Mouse (Mus musculus) testis, adult 2 months (tissue): ENCODE measurements around the gene Wdr59.

Experiments used
- CTCF ChIP-seq: fragments of 200-500 bp; IDR thresholded peaks from 2 replicates; pipeline ENCODE4 v1.5.1; 2012; ENCODE audit warnings: low read depth, mild to moderate bottlenecking, inconsistent platforms, low read length, moderate library complexity; ENCODE audit not compliant: control insufficient read depth, insufficient read depth, insufficient replicate concordance
- POLR2A ChIP-seq: fragments of 200-500 bp; IDR thresholded peaks from 2 replicates; pipeline ENCODE4 v1.6.1; 2012; ENCODE audit warnings: low read depth, mild to moderate bottlenecking, inconsistent platforms, low read length, moderate library complexity; ENCODE audit not compliant: control insufficient read depth

- TF ChIP-seq CTCF: no peak
- peak; percentile 65; the same call in 1 of the 2 replicates for TF ChIP-seq POLR2A
Measured at GRCm38 (mm10) chr8:111521713-111522429, at the start of gene Wdr59.
